Mouse (Mus musculus) hindbrain, embryonic 12.5 days (tissue): ENCODE measurements around the gene Nanos2. TPM values are rescaled to one million over a fixed set of nuclear protein-coding genes. Genes with fewer than 3 reads are reported as not detected.

Experiments
- ATAC-seq: fragments of 200-750 bp; cut with Nextera tagmentation; 2 replicates; pipeline ENCODE4 v1.8.0; 2017; ENCODE audit warnings: moderate TSS enrichment; ENCODE audit not compliant: low FRiP score
- H3K27ac ChIP-seq: fragments of 300-500 bp; sonication (generic); 2 replicates; pipeline ENCODE4 v1.5.1; 2016; ENCODE audit warnings: mild to moderate bottlenecking
- H3K27me3 ChIP-seq: fragments of 300-500 bp; sonication (generic); 2 replicates; pipeline ENCODE4 v1.6.1; 2016; ENCODE audit warnings: mild to moderate bottlenecking
- H3K36me3 ChIP-seq: fragments of 300-500 bp; sonication (generic); 2 replicates; pipeline ENCODE4 v1.6.1; 2016; ENCODE audit warnings: mild to moderate bottlenecking
- H3K4me1 ChIP-seq: fragments of 300-500 bp; sonication (generic); 2 replicates; pipeline ENCODE4 v1.6.1; 2016
- H3K4me2 ChIP-seq: fragments of 300-500 bp; sonication (generic); replicated peaks from 2 replicates; pipeline ENCODE4 v1.6.1; 2016; ENCODE audit warnings: mild to moderate bottlenecking
- H3K4me3 ChIP-seq: fragments of 300-500 bp; sonication (generic); 2 replicates; pipeline ENCODE4 v1.5.1; 2016; ENCODE audit warnings: mild to moderate bottlenecking
- H3K9ac ChIP-seq: fragments of 300-500 bp; sonication (generic); 2 replicates; pipeline ENCODE4 v1.6.1; 2016; ENCODE audit warnings: mild to moderate bottlenecking, moderate library complexity
- H3K9me3 ChIP-seq: fragments of 300-500 bp; sonication (generic); replicated peaks from 2 replicates; pipeline ENCODE4 v1.6.1; 2016; ENCODE audit warnings: mild to moderate bottlenecking
- WGBS: fragments of 180-500 bp; shearing (Covaris S2); methylation state at CpG from one replicate; pipeline ENCODE4 v1.1.7; 2016; 5-methylcytosine and 5-hydroxymethylcytosine counted together
- polyA plus RNA-seq: library from polyadenylated mRNA; unstranded; fragments of >200 nt; fragmentation: Nextera tagmentation; extraction: Ambion mirVana; gene quantifications from 2 replicates; pipeline ENCODE4 v1.2.1, GENCODE M21; 2016

Nanos2 gene
- polyA plus RNA-seq, 1 experiment from 2014 or later, result 0.37 TPM

GRCm38 (mm10) chr7:19024581-19025255, 37.5 kb downstream of the Nanos2 start:
- H3K27me3 ChIP-seq, result peaks cover 41% of the 10 kb centered on the region
- H3K4me1 ChIP-seq, result peaks cover 19% of the 10 kb centered on the region
- peaks cover 13% of the 10 kb centered on the region for H3K36me3 ChIP-seq
- ATAC-seq, result peak; percentile 75
- peak overlapping the region; percentile 70 for H3K27ac ChIP-seq
- peak overlapping the region; percentile 95 for H3K9ac ChIP-seq
- H3K4me2 ChIP-seq, result peak overlapping the region; percentile 80
- H3K9me3 ChIP-seq, result no peaks in the 10 kb centered on the region
- 2% methylated on average over 33 of the region's 36 CpGs for WGBS
- peak overlapping the region; percentile 92 for H3K4me3 ChIP-seq

GRCm38 (mm10) chr7:19028067-19028466, 40.9 kb downstream of the Nanos2 start:
- Histone ChIP-seq H3K4me3 (no peak overlapping the region), H3K9ac (no peak overlapping the region), H3K4me2 (no peak overlapping the region), H3K9me3 (no peaks in the 10 kb centered on the region), H3K27ac (no peak overlapping the region), H3K4me1 (peaks cover 19% of the 10 kb centered on the region), H3K27me3 (peaks cover 8% of the 10 kb centered on the region), H3K36me3 (peaks cover 46% of the 10 kb centered on the region)
- no peak for ATAC-seq

- Histone ChIP-seq H3K27ac (no peak overlapping the region), H3K27me3 (no peaks in the 10 kb centered on the region), H3K4me3 (no peak overlapping the region), H3K36me3 (peaks cover 55% of the 10 kb centered on the region), H3K4me2 (no peak overlapping the region), H3K9ac (no peak overlapping the region), H3K4me1 (peaks cover 19% of the 10 kb centered on the region), H3K9me3 (no peaks in the 10 kb centered on the region)
- whole genome bisulfite sequencing, result 62% methylated on average over 6 of the region's 6 CpGs
- peak; percentile 45; the same call in 1 of the 2 replicates for ATAC-seq
Observed at GRCm38 (mm10) chr7:19029084-19029653, 42.0 kb downstream of the Nanos2 start.

- Histone ChIP-seq H3K4me3 (no peak overlapping the region), H3K4me1 (no peaks in the 10 kb centered on the region), H3K27me3 (no peaks in the 10 kb centered on the region), H3K9me3 (no peaks in the 10 kb centered on the region), H3K9ac (no peak overlapping the region; the same call in 1 of the 2 replicates), H3K36me3 (peaks cover 79% of the 10 kb centered on the region), H3K27ac (no peak overlapping the region), H3K4me2 (no peak overlapping the region)
- WGBS, result 35% methylated on average over 4 of the region's 4 CpGs
- no peak for ATAC-seq
Observed at GRCm38 (mm10) chr7:19031641-19032040, 44.4 kb downstream of the Nanos2 start.

Other genes with a start within 250 kb of the Nanos2 start
- not detected in 2 replicates for gene Psg19, start 188.9 kb upstream of the Nanos2 start, polyA plus RNA-seq
- gene Psg17, start 165.8 kb upstream of the Nanos2 start, polyA plus RNA-seq, result not detected in 2 replicates
- 0.27 and 0.45 TPM in 2 replicates for gene Mill2, start 147.4 kb upstream of the Nanos2 start, polyA plus RNA-seq
- gene Pglyrp1, start 116.1 kb upstream of the Nanos2 start, polyA plus RNA-seq, result 2.9 and 3.8 TPM in 2 replicates
- gene Ccdc61, start 77.0 kb upstream of the Nanos2 start, polyA plus RNA-seq, result 28.8 and 31.9 TPM in 2 replicates
- 11.2 and 12.5 TPM in 2 replicates for gene Nova2, start 61.5 kb upstream of the Nanos2 start, polyA plus RNA-seq
- gene Mypop, start 3.8 kb downstream of the Nanos2 start, polyA plus RNA-seq, result 6.8 and 6.9 TPM in 2 replicates
- gene Irf2bp1, start 16.6 kb downstream of the Nanos2 start, polyA plus RNA-seq, result 44.0 and 47.4 TPM in 2 replicates
- gene Foxa3, start 36.1 kb downstream of the Nanos2 start, polyA plus RNA-seq, result 0.10 and 0.73 TPM in 2 replicates
- 47.0 and 50.8 TPM in 2 replicates for gene Sympk, start 37.0 kb downstream of the Nanos2 start, polyA plus RNA-seq
- gene Rsph6a, start 67.3 kb downstream of the Nanos2 start, polyA plus RNA-seq, result not detected in 2 replicates
- gene Dmwd, start 88.8 kb downstream of the Nanos2 start, polyA plus RNA-seq, result 20.1 and 23.6 TPM in 2 replicates
- 13.4 and 14.6 TPM in 2 replicates for gene Dmpk, start 96.4 kb downstream of the Nanos2 start, polyA plus RNA-seq
- 9.1 and 9.7 TPM in 2 replicates for gene Six5, start 107.2 kb downstream of the Nanos2 start, polyA plus RNA-seq
- 1.8 TPM in 2 replicates for gene Gm4969, start 131.0 kb downstream of the Nanos2 start, polyA plus RNA-seq
- 20.9 TPM in 2 replicates for gene Fbxo46, start 132.5 kb downstream of the Nanos2 start, polyA plus RNA-seq
- gene Qpctl, start 161.9 kb downstream of the Nanos2 start, polyA plus RNA-seq, result 21.2 and 22.8 TPM in 2 replicates
- gene Snrpd2, start 162.3 kb downstream of the Nanos2 start, polyA plus RNA-seq, result 118 and 122 TPM in 2 replicates
- gene Gipr, start 178.7 kb downstream of the Nanos2 start, polyA plus RNA-seq, result 1.4 and 2.0 TPM in 2 replicates
- gene Eml2, start 189.0 kb downstream of the Nanos2 start, polyA plus RNA-seq, result 6.1 and 7.2 TPM in 2 replicates
- 2.2 and 2.4 TPM in 2 replicates for gene Gpr4, start 225.1 kb downstream of the Nanos2 start, polyA plus RNA-seq
- 41.1 and 41.7 TPM in 2 replicates for gene Opa3, start 240.9 kb downstream of the Nanos2 start, polyA plus RNA-seq